Mouse (Mus musculus) kidney, postnatal 10 days (tissue): ENCODE results near the gene Espn.

Source experiments
- DNase-seq: peaks from one replicate; pipeline ENCODE4 v3.0.0; 2021; ENCODE audit warnings: mixed read lengths

Espn gene

GRCm38 (mm10) chr4:152146033-152146827 lies 5.9 kb downstream of the Espn start:
- DNase-seq = no peak

GRCm38 (mm10) chr4:152145473-152145872 lies 6.7 kb downstream of the Espn start:
- DNase-seq = no peak

GRCm38 (mm10) chr4:152143632-152144031 lies 8.5 kb downstream of the Espn start:
- no peak for DNase-seq

DNA sequence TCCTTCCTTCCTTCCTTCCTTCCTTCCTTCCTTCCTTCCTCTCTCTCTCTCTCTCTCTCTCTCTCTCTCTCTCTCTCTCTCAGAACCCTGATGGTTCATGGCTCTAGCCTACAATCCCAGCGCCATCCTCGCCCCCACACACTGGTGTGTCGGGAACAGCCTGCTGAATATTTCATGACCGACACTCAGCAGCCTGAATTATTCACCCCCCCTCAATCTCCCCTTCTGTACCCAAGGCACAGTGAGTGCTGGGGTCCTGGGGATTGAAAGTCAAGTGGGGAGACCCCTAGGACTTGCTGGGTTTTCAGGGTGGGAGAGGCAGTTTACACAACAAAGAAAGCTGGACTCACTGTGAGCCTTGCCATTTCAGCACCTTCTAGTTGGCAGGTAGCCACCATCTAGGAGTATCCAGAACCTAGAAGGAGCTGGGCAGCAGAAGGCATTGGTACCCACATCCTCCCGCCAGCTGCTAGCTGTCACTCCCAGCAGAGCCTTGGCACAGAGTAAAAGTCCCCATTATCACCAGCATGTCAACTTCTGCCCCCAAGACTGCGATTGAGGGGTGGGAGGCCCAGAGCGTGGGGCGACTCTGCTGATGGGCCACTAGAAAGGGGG lies 10.5 kb downstream of the Espn start:
- no peak for DNase-seq

GRCm38 (mm10) chr4:152140441-152140840 lies 11.7 kb downstream of the Espn start:
- DNase-seq = peak; percentile 75

GRCm38 (mm10) chr4:152138497-152139260 lies 13.5 kb downstream of the Espn start:
- DNase-seq = peak; percentile 94

DNA sequence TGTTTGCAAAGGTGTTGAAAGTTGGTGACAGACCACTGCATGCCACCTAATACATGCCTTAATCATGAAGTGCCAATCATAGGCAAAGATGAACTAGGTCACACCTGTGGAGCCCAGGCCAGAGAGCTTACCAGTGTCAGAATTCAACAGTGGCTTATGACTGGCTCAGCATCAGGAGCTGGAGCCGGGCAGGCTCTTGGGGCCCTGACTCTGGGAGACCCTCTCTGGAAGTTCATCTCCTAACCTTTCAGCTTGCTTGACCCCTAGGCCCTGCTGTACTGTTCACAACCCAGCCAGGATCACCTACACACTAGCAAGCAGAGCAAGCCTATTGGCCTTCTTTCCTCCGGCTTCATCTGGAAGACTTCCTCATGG lies 15.3 kb downstream of the Espn start:
- no peak for DNase-seq

- DNase-seq = peak; percentile 53
Observed at GRCm38 (mm10) chr4:152136112-152136875, 15.9 kb downstream of the Espn start.

- DNase-seq = peak; percentile 42
Observed at GRCm38 (mm10) chr4:152135363-152135762, 16.8 kb downstream of the Espn start.

DNA sequence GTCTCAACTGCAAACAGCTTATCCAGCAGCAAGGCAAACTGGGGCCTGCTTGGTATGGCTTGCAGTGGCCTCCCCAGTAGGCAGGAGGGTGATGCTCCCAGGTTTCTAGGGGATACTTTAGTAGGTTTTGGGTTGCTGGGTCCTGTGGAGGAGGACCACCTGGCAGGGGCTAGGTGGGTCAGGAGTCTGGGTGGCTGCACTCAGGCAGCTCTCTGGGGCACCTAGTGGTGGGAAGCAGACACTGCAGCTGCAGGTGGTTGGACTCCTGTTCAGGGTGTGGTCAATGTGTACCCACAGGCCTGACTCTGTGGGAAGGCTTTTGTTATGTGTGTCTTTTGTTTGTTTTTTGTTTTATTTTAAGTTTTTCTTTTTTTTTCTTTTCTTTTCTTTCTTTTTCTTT lies 17.7 kb downstream of the Espn start:
- DNase-seq = peak; percentile 80

GRCm38 (mm10) chr4:152133213-152133612 lies 19.0 kb downstream of the Espn start:
- DNase-seq = no peak

DNA sequence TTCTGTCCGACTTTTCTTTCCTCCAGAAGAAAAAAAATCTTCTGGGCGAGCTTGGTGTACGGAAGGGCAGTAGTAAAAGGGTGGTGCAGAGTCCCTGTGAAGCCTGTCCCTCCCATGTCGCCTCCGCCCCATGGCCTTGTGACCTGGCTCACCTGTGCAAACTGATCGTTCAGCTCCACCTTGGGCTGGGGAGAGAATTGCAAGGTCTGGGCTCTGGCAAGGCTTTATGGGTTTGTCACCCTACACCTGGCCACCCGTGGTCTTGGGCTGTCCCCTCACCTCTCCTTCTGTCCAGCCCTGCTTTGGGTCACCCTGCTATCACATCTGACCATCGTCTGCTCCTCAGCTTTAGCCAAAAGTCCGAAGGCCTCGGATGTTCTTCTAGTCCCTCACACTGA lies 19.4 kb downstream of the Espn start:
- no peak for DNase-seq

DNA sequence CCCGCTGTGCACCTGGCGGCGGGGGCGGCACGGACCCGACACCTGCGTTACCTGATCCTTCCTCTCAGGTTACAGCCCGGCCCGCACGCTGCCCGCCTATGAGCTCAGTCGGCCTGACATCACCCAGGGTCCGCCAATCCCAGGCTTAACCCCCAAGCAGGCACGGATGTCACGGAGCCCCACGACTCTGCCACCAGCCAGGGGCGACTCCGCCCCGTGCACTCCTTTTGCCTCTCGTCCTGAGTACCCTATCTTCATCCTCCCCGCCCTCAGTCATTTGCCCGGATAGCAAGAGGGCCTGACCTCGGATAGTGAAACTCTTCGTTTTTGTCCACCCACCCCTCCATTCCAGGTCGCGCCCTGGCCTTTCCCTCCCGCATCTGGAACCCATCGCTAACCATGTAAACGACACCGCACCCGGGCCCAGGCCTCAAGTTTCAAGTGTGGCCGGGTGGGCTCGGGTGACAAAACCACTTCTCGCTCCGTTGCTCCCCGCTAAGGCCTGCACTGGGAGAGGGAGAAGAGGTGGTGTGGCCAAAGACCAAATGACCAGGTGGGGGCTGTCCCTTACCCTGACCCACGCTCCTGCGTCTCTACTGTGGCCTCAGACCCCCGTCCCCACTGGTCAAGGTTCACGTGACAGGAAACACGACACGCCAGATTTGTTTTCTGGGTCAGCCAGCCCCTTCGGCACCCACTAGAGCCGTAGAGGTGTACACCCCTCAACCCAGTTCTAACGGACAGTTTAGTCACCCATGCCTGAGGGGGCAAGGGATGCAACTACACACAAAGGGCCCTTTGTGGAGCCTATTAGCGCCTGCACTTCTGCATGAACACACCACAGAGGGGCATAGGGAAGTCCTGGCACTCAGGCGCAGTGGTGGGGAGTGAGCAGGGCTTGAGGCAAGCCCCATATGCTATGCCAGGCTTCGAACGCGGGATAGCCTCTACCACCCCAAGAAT lies 20.1 kb downstream of the Espn start:
- DNase-seq = peak; percentile 47

DNA sequence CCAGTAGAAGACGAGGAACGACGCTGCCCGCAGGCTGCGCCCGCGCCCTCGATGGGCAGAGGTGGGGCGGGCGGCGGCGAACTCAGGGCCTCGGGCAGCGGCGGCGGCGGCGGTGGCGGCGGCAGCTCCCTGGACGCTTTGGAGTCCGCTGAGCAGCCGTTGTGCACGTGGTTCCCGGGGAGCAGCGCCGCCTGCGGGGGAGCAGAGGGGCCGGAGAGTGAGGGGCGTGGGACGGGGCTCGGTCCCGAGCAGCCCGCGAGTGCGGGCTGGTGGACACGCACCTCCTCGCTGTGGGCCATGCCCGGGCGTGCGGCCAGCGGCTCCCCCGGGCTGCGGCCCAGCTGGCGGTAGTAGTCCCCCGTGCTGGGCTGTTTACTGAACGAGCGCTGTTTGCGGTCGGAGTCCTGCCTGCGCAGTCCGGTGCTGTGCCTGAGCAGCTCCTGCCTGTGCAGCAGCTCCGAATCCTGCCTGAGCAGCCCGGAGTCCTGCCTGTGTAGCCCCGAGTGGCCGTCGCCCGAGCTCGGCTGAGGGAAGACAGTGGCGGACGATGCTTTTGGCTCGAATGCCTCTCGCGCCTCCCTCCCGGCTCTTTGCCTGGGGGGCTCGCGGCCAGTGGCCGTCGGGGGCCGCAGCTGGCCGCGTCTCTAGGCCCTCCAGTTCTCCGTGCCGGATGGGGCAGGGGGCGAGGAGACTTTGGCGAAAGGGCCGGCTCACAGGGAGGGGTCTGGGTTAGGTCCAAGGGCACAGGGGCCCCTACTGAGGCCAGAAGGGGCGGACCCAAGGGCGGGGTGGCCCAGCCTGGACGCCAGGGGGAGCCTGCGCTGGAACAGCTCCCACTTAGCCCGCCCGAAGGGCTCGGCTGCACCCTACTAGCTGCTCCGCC lies 21.2 kb downstream of the Espn start:
- peak; percentile 83 for DNase-seq

DNA sequence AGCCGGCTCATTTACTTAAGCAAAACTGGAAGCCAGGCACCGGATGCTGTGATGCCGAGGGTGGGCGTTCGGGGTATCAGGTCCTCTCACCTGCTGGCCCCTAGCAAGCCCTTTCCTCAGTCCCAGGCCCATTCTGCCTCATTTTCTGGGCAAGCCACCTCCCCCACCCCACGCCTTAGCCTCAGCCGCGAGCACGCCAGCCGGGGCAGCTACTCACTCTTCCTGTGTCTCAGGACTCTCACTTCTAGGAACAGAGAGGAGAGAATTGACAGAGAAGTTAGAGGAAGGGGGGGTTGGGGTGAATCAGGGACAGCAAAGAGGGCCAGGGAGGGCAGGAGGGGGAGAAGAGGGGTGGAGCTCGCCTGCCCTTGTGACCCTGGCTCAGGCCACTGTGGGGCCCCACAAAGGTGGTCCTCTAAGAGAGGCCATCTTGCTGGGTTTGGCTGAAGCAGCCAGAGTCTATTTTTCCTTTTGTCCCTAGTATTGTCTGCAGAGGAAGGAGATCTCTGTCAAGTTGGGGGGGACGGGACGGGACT lies 22.7 kb downstream of the Espn start:
- no peak for DNase-seq

DNA sequence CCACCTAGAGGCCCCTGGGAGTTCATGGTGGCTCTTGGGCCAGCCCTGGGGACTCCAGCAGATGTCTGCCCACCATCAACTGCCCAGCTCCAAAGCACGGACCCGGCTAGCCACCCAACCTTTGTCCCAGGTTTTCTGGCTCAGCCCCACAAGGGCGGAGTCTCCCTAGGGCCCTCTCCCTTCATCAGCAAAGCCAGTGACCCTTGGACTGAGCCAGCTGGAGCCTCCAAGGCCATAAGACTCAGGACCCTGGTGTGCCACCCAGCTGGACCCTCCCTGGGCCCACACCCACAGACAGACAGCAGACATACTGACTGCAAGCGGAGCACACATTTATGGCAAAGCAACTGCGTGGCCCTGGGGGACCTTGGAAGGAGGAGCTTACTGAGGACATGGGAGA lies 23.4 kb downstream of the Espn start:
- DNase-seq = peak; percentile 79

- peak; percentile 24 for DNase-seq
Observed at GRCm38 (mm10) chr4:152127884-152128283, 24.3 kb downstream of the Espn start.

DNA sequence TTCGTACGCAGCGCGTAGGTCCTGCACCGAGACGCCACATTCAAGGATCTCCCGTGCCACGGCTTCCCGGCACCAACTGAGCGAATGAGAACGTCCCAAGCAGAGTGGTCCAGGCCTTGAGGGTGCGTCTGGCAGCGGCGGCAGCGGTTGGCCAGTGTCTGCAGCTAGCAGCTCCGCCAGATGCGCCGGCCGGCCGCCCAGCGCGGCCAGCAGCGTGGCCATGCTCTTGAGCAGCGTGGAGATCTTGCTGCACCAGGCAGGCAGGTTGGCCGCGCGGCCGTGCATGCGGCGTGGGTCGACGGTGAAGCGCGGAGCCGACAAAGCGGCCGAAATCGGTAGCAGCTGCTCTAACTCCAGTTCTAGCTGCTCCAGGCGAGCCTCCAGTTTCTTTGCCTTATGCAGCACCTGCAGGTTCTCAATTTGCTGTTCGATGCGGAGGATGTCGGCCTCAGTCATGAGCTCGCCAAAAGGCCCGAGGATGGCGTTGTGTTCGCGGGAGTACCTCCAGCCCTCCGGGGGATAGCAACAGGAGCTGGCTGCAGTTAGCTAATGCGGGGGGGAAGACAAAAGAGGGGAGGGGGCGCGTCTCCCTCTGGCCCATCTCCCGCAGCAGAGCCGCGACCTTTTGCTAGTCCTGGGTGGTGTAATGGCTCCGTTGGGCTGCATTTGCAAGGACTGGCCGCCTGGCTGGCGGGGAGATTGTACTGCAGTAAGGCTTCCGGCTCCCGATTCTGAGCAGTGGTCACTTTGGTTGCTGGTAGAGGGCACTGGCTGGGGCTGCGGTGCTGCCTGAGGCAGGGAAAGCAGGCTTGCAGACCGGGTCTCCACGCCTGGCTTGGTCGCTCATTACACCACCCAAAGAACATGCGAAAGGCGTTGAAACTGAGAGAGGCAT lies 25.9 kb downstream of the Espn start:
- DNase-seq = peak; percentile 48
